Mouse (Mus musculus) hematopoietic stem cell, adult 5-6 weeks (primary cell): Measurements from ENCODE around the gene AC161166.1. TPM values are rescaled to one million over a fixed set of nuclear protein-coding genes. Genes with fewer than 3 reads are reported as not detected.
"Not testable (repeated sequence)": the region's sequence is repeated elsewhere in the genome, so short reads cannot be mapped to it uniquely, and the experiment has no call there.

Experiments used
- ATAC-seq, 2 experiments: fragments of 125-278 bp in 1 of 2; replicated peaks in 1 of 2; 2 replicates each; pipeline ENCODE4 v1.8.0; 2016 to 2017; ENCODE audit warnings: inconsistent platforms in 2 of 2, mild to moderate bottlenecking in 2 of 2, moderate number of reproducible peaks in 2 of 2, low read depth in 1 of 2, moderate TSS enrichment in 1 of 2; ENCODE audit not compliant: low FRiP score in 2 of 2, poor library complexity in 2 of 2, severe bottlenecking in 2 of 2, insufficient read depth in 1 of 2, low TSS enrichment in 1 of 2
- total RNA-seq: library from RNA; stranded (forward); fragments of 172-1452, 232-1000 nt; gene quantifications from 2 replicates; pipeline ENCODE4 v1.2.3, GENCODE M21; 2017

Gene AC161166.1
- total RNA-seq, 1 experiment from 2014 or later, result not detected

- no peak for ATAC-seq
These were observed 7.4 kb downstream of the AC161166.1 start for GRCm38 (mm10) chr7:24504868-24505267.

GRCm38 (mm10) chr7:24504004-24504403, 8.3 kb downstream of the AC161166.1 start:
- no peak for ATAC-seq

- ATAC-seq, result no peak
These were observed 10.8 kb downstream of the AC161166.1 start for GRCm38 (mm10) chr7:24501492-24501891.

GRCm38 (mm10) chr7:24500929-24501328, 11.3 kb downstream of the AC161166.1 start:
- no peak for ATAC-seq

- ATAC-seq, result peak; percentile 38 to 44; a peak in 2 of 4 replicates
These were observed 12.2 kb downstream of the AC161166.1 start for GRCm38 (mm10) chr7:24499856-24500577.

- no peak for ATAC-seq
These were observed 24.0 kb downstream of the AC161166.1 start for GRCm38 (mm10) chr7:24488303-24488702.

GRCm38 (mm10) chr7:24487403-24487802, 24.9 kb downstream of the AC161166.1 start:
- ATAC-seq, result no peak

GRCm38 (mm10) chr7:24486654-24487130, 25.6 kb downstream of the AC161166.1 start:
- ATAC-seq, result no peak

GRCm38 (mm10) chr7:24485481-24485880, 26.8 kb downstream of the AC161166.1 start:
- no peak for ATAC-seq

- not testable (repeated sequence) for ATAC-seq
These were observed 29.0 kb downstream of the AC161166.1 start for GRCm38 (mm10) chr7:24483291-24483690.

GRCm38 (mm10) chr7:24482208-24483020, 29.8 kb downstream of the AC161166.1 start:
- no peak for ATAC-seq

GRCm38 (mm10) chr7:24481474-24482207, 30.6 kb downstream of the AC161166.1 start, which contains the start of gene Cadm4:
Cadm4 (plus strand) TSS chr7:24482023.
- peak; percentile 67 to 75 for ATAC-seq

GRCm38 (mm10) chr7:24480986-24481473, 31.2 kb downstream of the AC161166.1 start:
- ATAC-seq, result peak in 1 of 2 experiments; percentile 9; a peak in 1 of 4 replicates

GRCm38 (mm10) chr7:24480121-24480941, 31.9 kb downstream of the AC161166.1 start:
- peak in 1 of 2 experiments; percentile 25; a peak in 1 of 4 replicates for ATAC-seq

GRCm38 (mm10) chr7:24479685-24480084, 32.6 kb downstream of the AC161166.1 start:
- ATAC-seq, result no peak

GRCm38 (mm10) chr7:24478911-24479310, 33.3 kb downstream of the AC161166.1 start:
- no peak for ATAC-seq

GRCm38 (mm10) chr7:24476856-24477255, 35.4 kb downstream of the AC161166.1 start:
- ATAC-seq, result no peak
